Mouse (Mus musculus) bone marrow macrophage, adult 2 months (primary cell): ENCODE results near the gene Oat.

Experiments
- CTCF ChIP-seq: IDR thresholded peaks from 2 replicates; pipeline ENCODE4 v1.5.1; 2012; ENCODE audit warnings: low read depth, mild to moderate bottlenecking, low read length, moderate library complexity
- POLR2A ChIP-seq: IDR thresholded peaks from 2 replicates; pipeline ENCODE4 v1.6.1; 2012; ENCODE audit warnings: mild to moderate bottlenecking, low read depth, low read length, borderline replicate concordance

DNA sequence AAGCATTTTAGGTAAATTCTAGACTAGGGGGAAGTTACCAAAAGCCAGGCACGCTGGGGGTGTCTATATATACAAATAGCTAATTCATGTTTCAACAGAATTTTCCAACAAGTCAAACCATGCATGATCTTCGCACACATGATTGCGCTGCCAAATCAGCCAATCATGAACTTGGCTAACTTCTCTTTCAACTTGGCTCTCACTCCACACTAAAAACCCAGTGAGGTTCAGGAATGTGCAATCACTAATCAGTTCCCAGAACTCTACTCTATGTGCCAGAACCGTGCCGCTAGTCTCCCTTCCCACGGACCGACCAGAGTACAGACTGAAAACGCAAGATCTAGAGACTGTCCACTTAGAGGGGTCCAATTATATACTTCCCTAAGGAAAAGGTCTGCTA is 4.7 kb downstream of the Oat start:
- no peak for TF ChIP-seq CTCF
- no peak for TF ChIP-seq POLR2A
